Mouse (Mus musculus): ENCODE results near the gene Caprin1. TPM values are rescaled to one million over a fixed set of nuclear protein-coding genes. Genes with fewer than 3 reads are reported as not detected.

The Caprin1 gene
- polyA plus RNA-seq, 2 experiments, result 71.3 to 118 TPM

DNA sequence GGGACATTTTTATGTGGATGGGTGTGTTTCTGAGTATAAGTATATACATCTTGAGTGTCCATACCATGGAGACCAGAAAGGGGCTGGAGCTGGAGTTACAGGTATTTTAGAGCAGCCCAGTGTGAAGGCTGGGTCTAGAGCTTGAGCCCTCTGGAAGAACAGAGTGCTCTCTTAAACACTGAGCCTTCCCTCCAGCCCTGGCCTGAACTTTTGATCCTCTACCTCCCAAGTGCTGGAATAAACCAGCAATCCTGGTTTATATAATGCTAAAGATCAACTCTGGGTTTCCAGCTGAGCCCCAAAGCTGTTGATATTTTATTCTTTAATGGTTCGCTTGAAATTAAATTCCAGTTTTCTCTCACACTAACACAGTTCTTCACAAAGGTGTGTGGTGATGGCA lies 5.0 kb upstream of the Caprin1 start:
- Histone ChIP-seq H3K4me1 (replicated peaks; ENCODE audit: control insufficient read depth in 2 of 2, insufficient read depth in 2 of 2, low read length in 1 of 2) (peaks cover 6 to 9% of the 10 kb centered on the region in 2 experiments; a peak in 3 of 4 replicates), H3K36me3 (replicated peaks; ENCODE audit: control insufficient read depth, insufficient read depth, low read depth) (no peaks in the 10 kb centered on the region), H3K9ac (replicated peaks) (no peak overlapping the region), H3K4me3 (ENCODE audit: insufficient read depth in 1 of 2, low read depth in 2 of 2, low read length in 2 of 2) (no peak overlapping the region), H3K9me3 (ENCODE audit: control insufficient read depth, low read length) (no peaks in the 10 kb centered on the region), H3K27me3 (ENCODE audit: control insufficient read depth, insufficient read depth, low read length) (no peaks in the 10 kb centered on the region), H3K4me2 (ENCODE audit: low read depth) (no peak overlapping the region), H3K27ac (no peak overlapping the region)
- DNase-seq (ENCODE audit: low read depth in 3 of 3, low spot score in 3 of 3) (no peak), ATAC-seq (ENCODE audit: insufficient read depth) (no peak)
- WGBS (ENCODE audit: insufficient replicate concordance), result 71% methylated on average over 1 of the region's 1 CpGs
- TF ChIP-seq CTCF (IDR thresholded peaks at IDR 0.05; ENCODE audit: low read depth), result no peak
- no peak for TF ChIP-seq EP300 (IDR thresholded peaks at IDR 0.05; ENCODE audit: low read depth)

DNA sequence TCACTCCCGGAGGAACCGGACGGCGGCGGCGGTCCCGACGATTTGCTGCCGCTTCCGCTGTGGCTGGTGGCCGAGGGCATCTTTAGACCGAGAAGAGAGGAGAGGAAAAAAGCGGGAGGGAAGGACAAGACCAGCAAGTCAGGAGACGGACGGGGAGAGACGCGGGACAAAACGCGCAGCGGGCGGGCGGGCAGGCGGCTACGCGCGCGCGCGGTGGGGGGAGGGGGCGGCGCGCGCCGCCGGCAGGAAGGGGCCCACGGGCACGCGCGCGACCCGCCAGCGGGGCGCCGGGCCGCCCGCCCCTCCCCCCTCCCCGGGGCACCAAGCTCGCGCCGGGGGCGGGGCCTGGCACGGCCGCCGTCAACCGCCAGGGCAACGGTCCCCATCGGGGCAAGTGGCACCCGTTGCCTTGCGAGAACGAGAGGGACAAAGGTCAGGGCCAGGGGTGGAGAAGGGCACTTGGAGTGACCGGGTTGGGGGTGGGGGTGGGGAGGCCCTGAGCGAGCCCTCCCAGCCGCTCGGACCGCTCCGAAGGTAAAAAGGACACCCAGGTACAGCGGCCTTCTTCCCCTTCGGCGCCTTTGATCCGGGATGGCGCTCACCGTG lies 485 bp downstream of the Caprin1 start:
- no peaks in the 10 kb centered on the region for H3K27me3 ChIP-seq (ENCODE audit: control insufficient read depth, insufficient read depth, low read length)
- peak; percentile 77 for ATAC-seq (ENCODE audit: insufficient read depth)
- peak overlapping the region; percentile 97 for H3K9ac ChIP-seq (replicated peaks)
- WGBS (ENCODE audit: insufficient replicate concordance), result under 1% methylated on average over 59 of the region's 72 CpGs
- H3K4me1 ChIP-seq (replicated peaks; ENCODE audit: control insufficient read depth in 2 of 2, insufficient read depth in 2 of 2, low read length in 1 of 2), result peaks cover 6 to 9% of the 10 kb centered on the region in 2 experiments
- TF ChIP-seq EP300 (IDR thresholded peaks at IDR 0.05; ENCODE audit: low read depth) (0 out of 2 replicates have a peak, but pooled peaks have one; percentile 2), CTCF (IDR thresholded peaks at IDR 0.05; ENCODE audit: low read depth) (peak; percentile 39)
- H3K36me3 ChIP-seq (replicated peaks; ENCODE audit: control insufficient read depth, insufficient read depth, low read depth), result peaks cover 17% of the 10 kb centered on the region
- peak overlapping the region; percentile 89 to 96 for H3K4me3 ChIP-seq (ENCODE audit: insufficient read depth in 1 of 2, low read depth in 2 of 2, low read length in 2 of 2)
- H3K4me2 ChIP-seq (ENCODE audit: low read depth), result peak overlapping the region; percentile 89
- peak overlapping the region; percentile 95 for H3K27ac ChIP-seq
- no peaks in the 10 kb centered on the region for H3K9me3 ChIP-seq (ENCODE audit: control insufficient read depth, low read length)
- DNase-seq (ENCODE audit: low read depth in 3 of 3, low spot score in 3 of 3), result peak; percentile 61 to 64 (median 62)

DNA sequence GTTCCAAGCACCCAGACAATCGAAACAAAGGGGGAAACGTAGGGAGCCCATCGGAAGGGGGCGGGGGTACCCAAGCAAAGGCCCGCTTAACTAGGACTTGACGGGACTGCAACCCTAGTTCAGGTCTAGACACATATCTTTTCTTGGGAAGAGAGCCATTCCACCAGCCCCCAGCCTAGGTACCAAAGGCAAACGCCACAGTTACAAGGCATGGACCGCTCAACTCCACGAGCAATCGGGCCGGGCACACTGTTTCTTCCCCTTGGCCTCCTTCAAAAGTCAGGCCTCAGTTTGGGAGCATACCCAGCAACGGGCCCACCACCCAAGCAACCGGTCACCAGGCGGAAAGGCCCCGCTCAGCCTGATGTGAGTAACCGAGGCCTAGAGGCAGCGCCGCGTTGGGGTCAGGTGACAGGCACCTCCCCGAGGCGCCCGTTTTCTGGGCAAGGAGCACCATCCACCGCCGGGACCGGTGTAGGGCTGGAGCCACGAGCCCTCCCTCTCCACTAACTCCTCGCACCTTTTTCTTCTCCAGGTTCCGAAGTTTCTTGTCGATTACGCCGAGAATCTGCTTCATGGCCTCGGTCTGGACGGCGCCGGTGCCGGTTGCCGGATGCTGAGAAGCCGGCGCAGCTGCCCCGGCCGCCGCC lies 1.1 kb downstream of the Caprin1 start:
- H3K4me2 ChIP-seq (ENCODE audit: low read depth), result peak overlapping the region; percentile 89
- peak; percentile 47 to 53 (median 47) for DNase-seq (ENCODE audit: low read depth in 3 of 3, low spot score in 3 of 3)
- no peaks in the 10 kb centered on the region for H3K9me3 ChIP-seq (ENCODE audit: control insufficient read depth, low read length)
- H3K9ac ChIP-seq (replicated peaks), result peak overlapping the region; percentile 97
- no peaks in the 10 kb centered on the region for H3K27me3 ChIP-seq (ENCODE audit: control insufficient read depth, insufficient read depth, low read length)
- peak overlapping the region; percentile 95 for H3K27ac ChIP-seq
- H3K4me3 ChIP-seq (ENCODE audit: insufficient read depth in 1 of 2, low read depth in 2 of 2, low read length in 2 of 2), result peak overlapping the region; percentile 89 to 96
- peak; percentile 54 for ATAC-seq (ENCODE audit: insufficient read depth)
- WGBS (ENCODE audit: insufficient replicate concordance), result under 1% methylated on average over 42 of the region's 42 CpGs
- peaks cover 20% of the 10 kb centered on the region for H3K36me3 ChIP-seq (replicated peaks; ENCODE audit: control insufficient read depth, insufficient read depth, low read depth)
- H3K4me1 ChIP-seq (replicated peaks; ENCODE audit: control insufficient read depth in 2 of 2, insufficient read depth in 2 of 2, low read length in 1 of 2), result peaks cover 6 to 9% of the 10 kb centered on the region in 2 experiments
- TF ChIP-seq CTCF (IDR thresholded peaks at IDR 0.05; ENCODE audit: low read depth) (no peak), EP300 (IDR thresholded peaks at IDR 0.05; ENCODE audit: low read depth) (no peak)

DNA sequence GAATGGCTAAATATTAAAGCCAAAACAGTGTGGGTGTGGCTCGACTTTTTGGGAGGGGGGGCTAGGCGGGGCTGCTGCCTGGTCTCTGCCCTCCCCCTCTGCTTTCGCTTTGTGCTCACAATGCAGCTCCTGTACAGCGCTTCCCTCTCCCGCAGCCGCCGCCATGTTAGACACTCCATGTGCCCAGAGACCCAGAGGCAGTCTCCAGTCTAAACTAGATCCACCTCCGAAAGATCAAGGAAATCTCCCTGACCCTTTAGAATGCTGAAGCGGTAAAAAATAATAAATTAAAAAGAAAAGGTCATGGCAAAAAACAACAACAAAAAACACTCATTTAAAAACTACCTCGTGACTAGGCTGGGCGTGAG lies 1.6 kb downstream of the Caprin1 start:
- peak overlapping the region; percentile 89 to 96 for H3K4me3 ChIP-seq (ENCODE audit: insufficient read depth in 1 of 2, low read depth in 2 of 2, low read length in 2 of 2)
- peak; percentile 56 for ATAC-seq (ENCODE audit: insufficient read depth)
- peaks cover 24% of the 10 kb centered on the region for H3K36me3 ChIP-seq (replicated peaks; ENCODE audit: control insufficient read depth, insufficient read depth, low read depth)
- no peaks in the 10 kb centered on the region for H3K9me3 ChIP-seq (ENCODE audit: control insufficient read depth, low read length)
- DNase-seq (ENCODE audit: low read depth in 3 of 3, low spot score in 3 of 3), result peak; percentile 65 to 70 (median 66)
- H3K27ac ChIP-seq, result peak overlapping the region; percentile 95
- peaks cover 6 to 9% of the 10 kb centered on the region in 2 experiments for H3K4me1 ChIP-seq (replicated peaks; ENCODE audit: control insufficient read depth in 2 of 2, insufficient read depth in 2 of 2, low read length in 1 of 2)
- no peaks in the 10 kb centered on the region for H3K27me3 ChIP-seq (ENCODE audit: control insufficient read depth, insufficient read depth, low read length)
- under 1% methylated on average over 11 of the region's 11 CpGs for WGBS (ENCODE audit: insufficient replicate concordance)
- peak overlapping the region; percentile 97 for H3K9ac ChIP-seq (replicated peaks)
- H3K4me2 ChIP-seq (ENCODE audit: low read depth), result peak overlapping the region; percentile 89
- TF ChIP-seq CTCF (IDR thresholded peaks at IDR 0.05; ENCODE audit: low read depth) (no peak), EP300 (IDR thresholded peaks at IDR 0.05; ENCODE audit: low read depth) (no peak)

DNA sequence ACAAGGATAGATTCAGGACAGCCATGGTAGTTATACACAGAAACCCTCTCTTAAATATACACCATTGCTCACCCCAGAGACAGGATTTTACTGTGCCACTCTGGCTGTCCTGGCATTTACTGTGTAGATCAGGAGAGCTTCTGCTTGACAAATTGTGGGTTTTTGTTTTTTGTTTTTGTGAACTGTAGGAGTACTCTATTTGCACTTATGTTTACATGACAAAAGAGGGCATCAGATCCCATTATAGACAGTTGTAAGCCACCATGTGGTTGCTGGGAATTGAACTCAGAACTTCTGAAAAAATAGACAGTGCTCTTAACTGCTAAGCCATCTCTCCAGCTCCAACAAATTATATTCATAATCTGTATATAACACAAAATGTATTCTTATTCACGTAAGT lies 5.4 kb downstream of the Caprin1 start:
- H3K9ac ChIP-seq (replicated peaks), result no peak overlapping the region
- H3K9me3 ChIP-seq (ENCODE audit: control insufficient read depth, low read length), result no peaks in the 10 kb centered on the region
- no peak for TF ChIP-seq CTCF (IDR thresholded peaks at IDR 0.05; ENCODE audit: low read depth)
- no peak for TF ChIP-seq EP300 (IDR thresholded peaks at IDR 0.05; ENCODE audit: low read depth)
- H3K4me2 ChIP-seq (ENCODE audit: low read depth), result no peak overlapping the region
- no peak overlapping the region for H3K27ac ChIP-seq
- no peaks in the 10 kb centered on the region for H3K27me3 ChIP-seq (ENCODE audit: control insufficient read depth, insufficient read depth, low read length)
- DNase-seq (ENCODE audit: low read depth in 3 of 3, low spot score in 3 of 3) (no peak), ATAC-seq (ENCODE audit: insufficient read depth) (no peak)
- H3K4me3 ChIP-seq (ENCODE audit: insufficient read depth in 1 of 2, low read depth in 2 of 2, low read length in 2 of 2), result no peak overlapping the region
- WGBS (ENCODE audit: insufficient replicate concordance), result 86% methylated on average over 1 of the region's 1 CpGs
- H3K4me1 ChIP-seq (replicated peaks; ENCODE audit: control insufficient read depth in 2 of 2, insufficient read depth in 2 of 2, low read length in 1 of 2), result peaks cover 3 to 7% of the 10 kb centered on the region in 2 experiments
- H3K36me3 ChIP-seq (replicated peaks; ENCODE audit: control insufficient read depth, insufficient read depth, low read depth), result peaks cover 36% of the 10 kb centered on the region
